Mouse (Mus musculus): ENCODE measurements around the gene Olfr91. TPM values are rescaled to one million over a fixed set of nuclear protein-coding genes. Genes with fewer than 3 reads are reported as not detected.

The Olfr91 gene
- polyA plus RNA-seq, 1 experiment from 2014 or later: 0.13 TPM

DNA sequence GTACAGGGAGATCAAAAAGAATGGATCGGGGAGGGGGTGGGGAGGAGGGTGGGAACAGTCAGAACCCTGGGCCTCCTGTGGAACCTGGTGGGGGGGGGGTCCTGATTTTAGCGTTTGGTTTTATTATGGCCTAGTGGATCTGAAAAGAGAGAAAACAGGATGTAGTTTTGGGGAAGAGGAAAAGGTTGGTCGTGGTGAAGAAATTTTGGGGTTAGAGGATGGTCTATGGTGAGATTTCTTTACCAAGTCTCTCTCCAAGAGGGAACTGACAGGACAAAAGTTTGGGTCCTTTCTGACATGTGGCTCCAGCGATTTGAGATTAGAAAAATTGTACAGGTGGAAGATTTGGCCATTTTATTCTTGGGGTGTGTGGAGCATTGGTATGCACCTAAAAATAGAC is 46.3 kb downstream of the Olfr91 start:
- Histone ChIP-seq H3K27me3 (ENCODE audit: control insufficient read depth, insufficient read depth, low read length) (peaks cover 10% of the 10 kb centered on the region), H3K4me1 (replicated peaks; ENCODE audit: control insufficient read depth, insufficient read depth, low read length) (peaks cover 19% of the 10 kb centered on the region), H3K9ac (ENCODE audit: low read length) (no peak overlapping the region), H3K9me3 (ENCODE audit: control insufficient read depth, low read length) (no peaks in the 10 kb centered on the region), H3K36me3 (ENCODE audit: control insufficient read depth, insufficient read depth, low read length) (no peaks in the 10 kb centered on the region; the same call in 1 of the 2 replicates), H3K4me3 (ENCODE audit: low read depth, low read length) (peak overlapping the region; percentile 64), H3K27ac (ENCODE audit: low read depth, low read length) (no peak overlapping the region), H3K4me2 (ENCODE audit: low read depth, low read length, severe bottlenecking) (peak overlapping the region; percentile 95; the same call in 1 of the 2 replicates)
- no peak for ATAC-seq (replicated peaks; ENCODE audit: low FRiP score)
- WGBS: 54% methylated on average over 4 of the region's 4 CpGs
- no peak for DNase-seq (ENCODE audit: low spot score)

DNA sequence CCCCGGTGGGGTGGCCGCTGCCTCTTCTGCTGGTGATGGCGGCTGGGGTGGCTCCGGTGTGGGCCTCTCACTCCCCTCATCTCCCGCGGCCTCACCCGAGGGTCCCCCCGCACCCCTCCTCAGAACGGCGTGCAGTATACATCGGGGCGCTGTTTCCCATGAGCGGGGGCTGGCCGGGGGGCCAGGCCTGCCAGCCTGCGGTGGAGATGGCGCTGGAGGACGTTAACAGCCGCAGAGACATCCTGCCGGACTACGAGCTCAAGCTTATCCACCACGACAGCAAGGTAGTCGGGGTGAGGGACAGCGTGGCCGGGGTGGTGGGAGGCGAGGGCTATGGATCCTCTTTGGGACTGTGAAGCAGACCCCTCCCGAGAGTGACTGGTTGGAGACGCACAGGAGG is 47.2 kb downstream of the Olfr91 start:
- Histone ChIP-seq H3K9ac (ENCODE audit: low read length) (peak overlapping the region; percentile 75), H3K27ac (ENCODE audit: low read depth, low read length) (no peak overlapping the region), H3K9me3 (ENCODE audit: control insufficient read depth, low read length) (no peaks in the 10 kb centered on the region), H3K27me3 (ENCODE audit: control insufficient read depth, insufficient read depth, low read length) (peaks cover 10% of the 10 kb centered on the region), H3K4me3 (ENCODE audit: low read depth, low read length) (peak overlapping the region; percentile 64), H3K36me3 (ENCODE audit: control insufficient read depth, insufficient read depth, low read length) (no peaks in the 10 kb centered on the region; the same call in 1 of the 2 replicates), H3K4me1 (replicated peaks; ENCODE audit: control insufficient read depth, insufficient read depth, low read length) (peaks cover 19% of the 10 kb centered on the region), H3K4me2 (ENCODE audit: low read depth, low read length, severe bottlenecking) (peak overlapping the region; percentile 95)
- whole genome bisulfite sequencing: 1% methylated on average over 27 of the region's 27 CpGs
- DNase-seq (ENCODE audit: low spot score) (no peak), ATAC-seq (replicated peaks; ENCODE audit: low FRiP score) (peak; percentile 30)

DNA sequence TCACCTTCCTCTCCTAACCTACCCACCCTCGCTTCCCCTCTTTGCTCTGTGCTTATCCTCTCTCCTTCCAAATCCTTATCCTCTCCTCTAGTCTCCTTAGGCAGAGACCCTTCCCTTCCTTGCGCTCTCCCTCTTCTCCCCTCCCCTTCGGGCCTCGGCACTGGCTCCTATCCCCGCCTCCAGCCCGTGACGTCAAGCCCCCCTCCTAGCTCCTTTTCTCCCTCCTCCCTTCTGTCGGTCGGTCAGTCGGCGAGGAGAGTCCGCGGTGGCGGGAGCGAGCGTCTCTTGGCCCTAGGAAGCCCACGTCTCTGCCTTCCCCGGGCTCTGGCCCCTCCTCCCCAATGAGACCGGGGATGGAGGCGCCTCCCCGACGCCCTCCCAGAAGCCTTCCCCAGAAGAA is 47.7 kb downstream of the Olfr91 start:
- H3K9ac ChIP-seq (ENCODE audit: low read length): peak overlapping the region; percentile 75
- peaks cover 10% of the 10 kb centered on the region for H3K27me3 ChIP-seq (ENCODE audit: control insufficient read depth, insufficient read depth, low read length)
- DNase-seq (ENCODE audit: low spot score) (peak; percentile 92), ATAC-seq (replicated peaks; ENCODE audit: low FRiP score) (peak; percentile 74)
- H3K4me1 ChIP-seq (replicated peaks; ENCODE audit: control insufficient read depth, insufficient read depth, low read length): peaks cover 19% of the 10 kb centered on the region
- H3K36me3 ChIP-seq (ENCODE audit: control insufficient read depth, insufficient read depth, low read length): no peaks in the 10 kb centered on the region; the same call in 1 of the 2 replicates
- H3K27ac ChIP-seq (ENCODE audit: low read depth, low read length): no peak overlapping the region
- WGBS: 0% methylated on average over 19 of the region's 22 CpGs
- peak overlapping the region; percentile 64 for H3K4me3 ChIP-seq (ENCODE audit: low read depth, low read length)
- peak overlapping the region; percentile 95 for H3K4me2 ChIP-seq (ENCODE audit: low read depth, low read length, severe bottlenecking)
- H3K9me3 ChIP-seq (ENCODE audit: control insufficient read depth, low read length): no peaks in the 10 kb centered on the region

DNA sequence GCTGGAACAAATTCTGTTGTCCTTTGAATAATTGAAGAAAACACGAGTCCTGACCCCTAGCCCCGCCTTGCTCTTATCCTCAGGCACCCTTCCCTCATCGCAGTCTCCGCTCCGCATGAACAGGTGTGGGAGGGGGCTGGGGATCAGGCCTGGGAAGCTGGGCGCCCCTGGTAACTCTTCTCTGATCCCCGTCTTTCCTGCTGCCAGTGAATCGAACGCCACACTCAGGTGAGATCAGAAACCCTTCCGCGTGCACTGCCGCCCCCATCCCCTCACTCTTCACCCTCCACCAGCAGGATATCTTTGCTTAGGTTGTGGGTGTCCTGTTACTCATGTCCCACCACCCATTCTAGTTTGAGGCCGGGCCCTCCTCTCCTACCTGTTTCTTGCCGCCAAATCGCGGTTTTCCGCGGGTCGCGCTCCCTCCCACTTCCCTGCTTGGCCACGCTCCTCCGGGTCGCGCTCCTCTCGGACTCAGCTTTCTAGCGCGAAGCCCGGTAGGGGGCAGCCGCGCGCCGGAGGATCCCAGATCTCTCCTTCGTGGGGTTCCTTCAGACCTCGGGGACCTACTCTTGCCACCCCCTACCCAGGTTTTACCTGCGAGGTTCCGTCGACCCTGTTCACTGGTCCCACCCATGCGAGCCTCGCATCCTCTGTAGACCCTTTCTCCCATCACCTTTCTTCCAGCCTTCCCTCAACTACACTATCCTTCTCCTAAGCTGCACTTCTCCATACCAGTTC is 48.3 kb downstream of the Olfr91 start:
- Histone ChIP-seq H3K9me3 (ENCODE audit: control insufficient read depth, low read length) (no peaks in the 10 kb centered on the region), H3K4me2 (ENCODE audit: low read depth, low read length, severe bottlenecking) (peak overlapping the region; percentile 95), H3K27ac (ENCODE audit: low read depth, low read length) (no peak overlapping the region), H3K4me3 (ENCODE audit: low read depth, low read length) (peak overlapping the region; percentile 64), H3K36me3 (ENCODE audit: control insufficient read depth, insufficient read depth, low read length) (no peaks in the 10 kb centered on the region; the same call in 1 of the 2 replicates), H3K4me1 (replicated peaks; ENCODE audit: control insufficient read depth, insufficient read depth, low read length) (peaks cover 19% of the 10 kb centered on the region), H3K27me3 (ENCODE audit: control insufficient read depth, insufficient read depth, low read length) (peaks cover 10% of the 10 kb centered on the region), H3K9ac (ENCODE audit: low read length) (peak overlapping the region; percentile 75)
- 2% methylated on average over 39 of the region's 39 CpGs for WGBS
- ATAC-seq (replicated peaks; ENCODE audit: low FRiP score) (peak; percentile 25), DNase-seq (ENCODE audit: low spot score) (peak; percentile 88)

DNA sequence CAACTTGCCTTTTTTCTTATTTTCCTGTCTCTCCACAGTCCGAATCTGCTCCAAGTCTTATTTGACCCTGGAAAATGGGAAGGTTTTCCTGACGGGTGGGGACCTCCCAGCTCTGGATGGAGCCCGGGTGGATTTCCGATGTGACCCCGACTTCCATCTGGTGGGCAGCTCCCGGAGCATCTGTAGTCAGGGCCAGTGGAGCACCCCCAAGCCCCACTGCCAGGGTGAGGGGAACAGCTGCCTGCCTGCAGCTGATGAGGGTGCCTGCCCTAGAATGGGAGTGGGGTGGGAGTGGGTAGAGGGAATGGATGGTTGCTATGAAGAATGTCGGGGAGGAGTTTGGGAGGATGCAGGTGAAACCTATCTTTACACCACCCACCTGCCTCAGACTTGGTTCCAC is 49.7 kb downstream of the Olfr91 start:
- no peak overlapping the region for H3K27ac ChIP-seq (ENCODE audit: low read depth, low read length)
- H3K27me3 ChIP-seq (ENCODE audit: control insufficient read depth, insufficient read depth, low read length): peaks cover 10% of the 10 kb centered on the region
- 58% methylated on average over 7 of the region's 7 CpGs for WGBS
- H3K4me3 ChIP-seq (ENCODE audit: low read depth, low read length): no peak overlapping the region
- no peaks in the 10 kb centered on the region for H3K36me3 ChIP-seq (ENCODE audit: control insufficient read depth, insufficient read depth, low read length)
- ATAC-seq (replicated peaks; ENCODE audit: low FRiP score): no peak
- H3K9me3 ChIP-seq (ENCODE audit: control insufficient read depth, low read length): no peaks in the 10 kb centered on the region
- H3K4me1 ChIP-seq (replicated peaks; ENCODE audit: control insufficient read depth, insufficient read depth, low read length): peaks cover 19% of the 10 kb centered on the region
- no peak for DNase-seq (ENCODE audit: low spot score)
- H3K9ac ChIP-seq (ENCODE audit: low read length): no peak overlapping the region
- no peak overlapping the region for H3K4me2 ChIP-seq (ENCODE audit: low read depth, low read length, severe bottlenecking)

DNA sequence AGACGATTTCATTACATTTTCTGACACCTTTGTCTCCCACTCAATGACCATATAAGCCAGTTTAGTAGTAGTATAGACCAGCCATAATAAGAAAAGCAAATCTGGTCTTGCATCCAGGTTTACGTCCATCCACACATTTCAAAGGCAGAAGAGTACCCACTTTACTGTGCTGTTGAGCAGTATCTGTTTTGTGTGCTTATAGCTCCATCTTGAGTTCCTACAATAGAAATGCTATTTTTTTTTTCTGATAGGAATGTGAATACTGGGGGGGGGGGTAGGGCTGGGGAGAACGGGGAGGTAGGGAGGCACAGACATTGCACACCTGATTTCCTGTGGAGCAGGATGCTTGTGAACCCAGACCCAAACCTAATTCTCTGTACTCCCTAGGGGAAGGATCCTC is 50.1 kb downstream of the Olfr91 start:
- Histone ChIP-seq H3K27ac (ENCODE audit: low read depth, low read length) (no peak overlapping the region), H3K9me3 (ENCODE audit: control insufficient read depth, low read length) (no peaks in the 10 kb centered on the region), H3K36me3 (ENCODE audit: control insufficient read depth, insufficient read depth, low read length) (no peaks in the 10 kb centered on the region), H3K4me3 (ENCODE audit: low read depth, low read length) (no peak overlapping the region), H3K4me1 (replicated peaks; ENCODE audit: control insufficient read depth, insufficient read depth, low read length) (peaks cover 19% of the 10 kb centered on the region), H3K4me2 (ENCODE audit: low read depth, low read length, severe bottlenecking) (no peak overlapping the region), H3K9ac (ENCODE audit: low read length) (no peak overlapping the region), H3K27me3 (ENCODE audit: control insufficient read depth, insufficient read depth, low read length) (peaks cover 10% of the 10 kb centered on the region)
- ATAC-seq (replicated peaks; ENCODE audit: low FRiP score) (no peak), DNase-seq (ENCODE audit: low spot score) (no peak)
- 40% methylated on average over 3 of the region's 3 CpGs for WGBS

DNA sequence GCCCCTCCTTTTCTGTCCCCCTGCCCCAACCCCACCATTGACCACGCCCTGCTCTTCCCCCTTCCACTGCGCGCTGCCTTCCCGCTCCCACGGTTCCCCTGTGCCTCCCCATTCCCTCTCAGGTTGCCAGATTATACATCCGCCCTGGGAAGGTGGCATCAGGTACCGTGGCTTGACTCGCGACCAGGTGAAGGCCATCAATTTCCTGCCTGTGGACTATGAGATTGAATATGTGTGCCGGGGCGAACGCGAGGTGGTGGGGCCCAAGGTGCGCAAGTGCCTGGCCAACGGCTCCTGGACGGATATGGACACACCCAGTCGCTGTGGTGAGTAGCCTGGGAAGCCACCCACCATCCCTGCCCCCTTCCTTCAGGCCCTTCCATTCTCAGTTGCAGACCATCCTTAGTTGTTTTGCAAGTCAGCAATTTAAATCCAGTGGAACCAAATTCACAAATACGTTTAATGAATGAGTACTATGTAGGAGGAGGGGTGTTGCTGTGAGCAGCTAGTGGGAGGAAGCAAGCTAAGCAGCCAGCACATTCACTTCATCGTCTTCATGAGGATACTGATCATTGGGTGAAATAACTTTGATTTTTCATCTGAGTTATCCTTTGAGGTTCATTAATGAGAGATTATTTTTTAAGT is 50.6 kb downstream of the Olfr91 start:
- DNase-seq (ENCODE audit: low spot score): peak; percentile 61
- ATAC-seq (replicated peaks; ENCODE audit: low FRiP score): no peak
- no peaks in the 10 kb centered on the region for H3K9me3 ChIP-seq (ENCODE audit: control insufficient read depth, low read length)
- 17% methylated on average over 19 of the region's 19 CpGs for WGBS
- H3K27me3 ChIP-seq (ENCODE audit: control insufficient read depth, insufficient read depth, low read length): peaks cover 10% of the 10 kb centered on the region
- H3K36me3 ChIP-seq (ENCODE audit: control insufficient read depth, insufficient read depth, low read length): no peaks in the 10 kb centered on the region
- peak overlapping the region; percentile 92 for H3K4me2 ChIP-seq (ENCODE audit: low read depth, low read length, severe bottlenecking)
- H3K4me3 ChIP-seq (ENCODE audit: low read depth, low read length): peak overlapping the region; percentile 78
- H3K4me1 ChIP-seq (replicated peaks; ENCODE audit: control insufficient read depth, insufficient read depth, low read length): peaks cover 19% of the 10 kb centered on the region
- no peak overlapping the region for H3K27ac ChIP-seq (ENCODE audit: low read depth, low read length)
- H3K9ac ChIP-seq (ENCODE audit: low read length): peak overlapping the region; percentile 29

DNA sequence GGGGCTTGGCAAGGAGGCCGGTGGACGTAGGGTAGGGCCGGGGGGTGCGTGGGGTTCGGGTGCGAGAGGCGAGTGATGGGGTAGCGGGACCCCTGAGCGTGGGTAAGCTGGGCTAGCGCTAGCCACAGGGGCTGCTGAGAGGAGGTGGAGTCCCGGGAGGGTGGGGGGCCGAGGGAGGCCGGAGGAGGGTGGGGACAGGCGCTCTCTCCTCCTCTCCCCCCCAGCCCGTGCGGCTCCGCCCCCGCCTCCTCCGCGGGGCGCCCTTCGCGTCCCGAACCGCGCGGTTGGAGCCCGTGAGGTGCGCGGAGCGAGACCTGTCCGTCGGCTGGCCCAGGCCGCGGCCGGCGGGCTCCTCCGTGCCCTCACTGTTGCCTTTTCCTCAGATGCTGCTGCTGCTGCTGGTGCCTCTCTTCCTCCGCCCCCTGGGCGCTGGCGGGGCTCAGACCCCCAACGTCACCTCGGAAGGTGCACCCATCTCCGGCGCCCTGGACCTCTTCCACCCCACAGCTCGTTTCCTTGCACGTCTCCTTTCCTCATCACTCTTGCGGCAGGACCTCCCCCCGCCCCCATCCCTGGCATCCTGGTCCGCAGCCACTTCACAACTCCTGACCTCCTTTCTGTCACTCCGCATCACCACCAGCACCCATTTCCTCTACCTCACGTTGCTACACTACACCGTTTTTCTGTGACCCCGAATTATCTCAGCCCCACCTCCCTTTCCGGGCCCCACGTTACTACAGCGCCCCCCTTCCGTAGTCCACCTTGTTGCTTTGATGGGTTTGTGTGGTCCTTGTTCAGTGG is 51.6 kb downstream of the Olfr91 start:
- peaks cover 19% of the 10 kb centered on the region for H3K4me1 ChIP-seq (replicated peaks; ENCODE audit: control insufficient read depth, insufficient read depth, low read length)
- no peaks in the 10 kb centered on the region for H3K9me3 ChIP-seq (ENCODE audit: control insufficient read depth, low read length)
- H3K4me3 ChIP-seq (ENCODE audit: low read depth, low read length): peak overlapping the region; percentile 78
- H3K27me3 ChIP-seq (ENCODE audit: control insufficient read depth, insufficient read depth, low read length): peaks cover 10% of the 10 kb centered on the region
- DNase-seq (ENCODE audit: low spot score) (peak; percentile 83), ATAC-seq (replicated peaks; ENCODE audit: low FRiP score) (peak; percentile 62)
- H3K4me2 ChIP-seq (ENCODE audit: low read depth, low read length, severe bottlenecking): peak overlapping the region; percentile 92
- H3K36me3 ChIP-seq (ENCODE audit: control insufficient read depth, insufficient read depth, low read length): no peaks in the 10 kb centered on the region
- peak overlapping the region; percentile 77 for H3K27ac ChIP-seq (ENCODE audit: low read depth, low read length)
- H3K9ac ChIP-seq (ENCODE audit: low read length): peak overlapping the region; percentile 94
- WGBS: 1% methylated on average over 41 of the region's 58 CpGs
